Mouse (Mus musculus) mesoderm, embryonic 11.5 days (tissue): ENCODE results near the gene Olfr785.
"Not testable (repeated sequence)": the region's sequence is repeated elsewhere in the genome, so short reads cannot be mapped to it uniquely, and the experiment has no call there.

Experiments used
- DNase-seq: peaks from one replicate; pipeline ENCODE4 v3.0.0-alpha.2; 2012; ENCODE audit warnings: low read depth, low spot score

Olfr785 gene

DNA sequence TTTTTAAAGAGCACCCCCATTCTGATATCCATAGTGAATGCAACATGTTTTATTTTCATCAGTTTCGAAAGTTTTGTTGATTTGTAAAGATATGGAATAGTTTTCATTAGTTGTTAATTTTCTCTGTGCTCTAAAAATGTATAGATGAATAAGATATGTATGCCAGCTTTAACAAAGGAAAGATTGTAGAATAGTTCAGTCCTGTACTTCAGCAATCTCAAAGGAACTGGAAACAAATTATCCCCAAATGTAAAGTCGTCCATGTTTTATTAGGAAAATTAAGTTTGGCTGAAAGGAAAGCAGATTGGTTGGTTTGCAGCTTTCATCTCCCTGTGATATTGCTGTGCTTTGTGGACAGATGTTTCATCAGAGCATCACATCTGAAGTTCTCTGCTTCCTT is at the start of gene Olfr785:
Gene Olfr785, plus strand, starts transcription at position 301 of the 400 bp plus-strand sequence.
- DNase-seq, result no peak

DNA sequence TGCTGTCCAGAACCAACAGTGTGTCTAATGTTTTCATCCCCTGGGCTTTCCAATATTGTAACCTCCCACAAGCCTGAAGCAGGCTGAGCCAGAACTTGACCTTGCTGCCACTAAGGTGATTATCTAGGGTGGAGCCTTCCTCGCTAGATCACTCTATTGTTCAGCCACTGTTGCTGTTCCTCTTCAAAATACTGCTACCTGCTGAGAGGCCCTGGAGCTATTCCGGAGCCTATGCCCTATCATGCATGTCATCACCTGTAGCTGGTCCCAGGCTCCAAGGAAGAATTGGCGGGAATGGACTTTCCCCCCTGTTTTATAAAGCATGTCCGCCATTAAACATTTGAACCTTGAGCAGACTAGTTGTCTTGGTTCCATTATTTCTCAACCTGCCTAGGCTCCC is 48.7 kb upstream of the Olfr785 start:
- not testable (repeated sequence) for DNase-seq

DNA sequence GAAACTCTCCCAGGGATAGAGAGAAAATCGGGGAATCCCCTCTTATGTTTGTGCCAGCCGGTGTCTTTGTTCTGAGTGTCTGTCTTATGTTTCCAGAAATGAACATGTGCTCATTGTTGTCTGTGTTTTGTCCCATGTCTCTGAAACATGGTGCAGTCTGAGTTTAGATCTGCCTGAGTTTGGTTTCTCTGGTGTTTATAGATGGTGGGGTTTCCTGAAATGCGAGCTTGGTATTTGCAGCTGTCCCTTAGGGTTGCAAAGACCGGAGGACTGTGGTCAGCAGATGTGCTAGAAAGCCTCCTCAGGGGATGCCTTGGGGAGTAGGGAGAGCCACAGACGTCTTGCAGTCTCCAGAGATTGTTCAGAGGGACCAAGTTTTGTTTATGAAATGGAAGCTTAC is 47.9 kb upstream of the Olfr785 start:
- no peak for DNase-seq

DNA sequence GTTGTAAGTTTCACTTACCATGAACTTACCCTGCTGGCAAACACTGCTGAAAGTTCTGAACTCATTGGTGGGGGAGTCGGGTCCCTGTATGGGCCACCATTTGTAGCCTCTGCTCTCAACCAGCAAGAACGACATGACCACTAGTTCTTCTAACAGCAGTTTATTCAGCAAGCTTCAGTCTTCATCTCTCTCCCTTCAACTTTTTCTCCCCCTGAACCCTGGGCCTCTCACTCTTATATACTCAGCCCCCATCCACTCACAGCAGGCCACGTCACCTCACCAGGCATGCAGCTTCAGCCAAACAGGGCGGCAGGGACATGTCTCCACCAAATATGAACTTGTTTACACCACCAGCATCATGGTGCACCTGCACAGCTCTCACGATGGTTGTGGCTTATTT is 31.2 kb upstream of the Olfr785 start:
- DNase-seq, result not testable (repeated sequence)

DNA sequence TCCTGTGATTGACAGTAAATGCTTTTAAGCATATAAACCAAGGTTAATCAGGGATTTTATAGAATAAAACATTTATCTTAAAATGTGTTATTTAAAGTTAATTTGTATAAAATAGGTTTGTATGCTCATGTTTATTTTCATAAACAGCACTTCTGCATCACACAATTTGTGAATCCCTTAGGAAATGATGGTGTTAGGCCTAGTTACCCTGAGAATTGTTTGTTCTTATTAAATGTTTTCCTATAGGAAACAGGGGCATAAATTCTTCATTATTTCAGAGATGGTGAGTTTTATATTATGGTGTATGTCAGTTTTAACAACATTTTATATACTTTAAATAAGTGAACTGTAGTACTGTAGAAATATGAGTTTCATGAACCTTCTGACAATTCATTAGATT is 21.4 kb upstream of the Olfr785 start, which contains the start of gene Olfr784:
Gene Olfr784, plus strand, starts transcription at position 301 of the 400 bp plus-strand sequence.
- no peak for DNase-seq

DNA sequence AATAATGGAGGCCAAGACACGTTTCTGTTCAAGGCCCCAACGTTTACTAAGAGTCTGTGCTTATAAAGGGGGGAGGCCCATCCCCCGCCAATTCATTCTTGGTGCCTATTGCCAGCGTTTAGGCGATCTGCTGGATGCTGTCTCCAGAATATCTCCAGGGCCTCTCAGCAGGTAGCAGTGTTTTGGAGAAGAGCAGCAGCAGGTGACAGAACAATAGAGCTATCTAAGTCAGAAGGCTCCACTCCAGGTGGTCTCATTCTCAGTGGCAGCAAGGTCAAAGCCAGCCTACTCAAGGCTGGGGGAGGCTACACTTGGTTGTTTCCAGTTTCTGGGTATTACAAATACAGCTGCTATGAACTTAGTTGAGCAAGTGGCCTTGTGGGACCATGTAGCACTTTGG is 4.3 kb upstream of the Olfr785 start:
- DNase-seq, result no peak

DNA sequence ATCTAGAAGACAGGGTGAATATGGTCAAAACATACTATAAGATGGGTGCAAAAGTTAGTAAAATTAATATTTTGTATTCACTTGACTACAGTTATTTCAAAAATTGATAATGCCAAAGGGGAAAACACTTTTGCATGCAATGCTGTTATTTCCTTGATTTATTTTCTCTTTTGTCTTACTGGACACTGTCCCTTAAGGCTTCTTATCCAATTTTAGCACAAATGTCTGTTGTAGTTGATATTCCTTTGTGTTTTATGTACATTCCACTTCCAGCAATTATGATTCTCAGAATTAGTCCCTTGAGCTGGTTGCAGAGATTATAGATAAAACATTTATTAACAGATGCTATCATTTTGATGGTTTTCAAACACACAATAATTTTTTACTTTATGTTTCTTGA is 21.8 kb downstream of the Olfr785 start, which contains the start of gene Olfr786:
Gene Olfr786, plus strand, starts transcription at position 301 of the 400 bp plus-strand sequence.
- no peak for DNase-seq
